Mouse (Mus musculus) heart, postnatal 0 days (tissue): ENCODE measurements at regions not wholly inside any gene's neighbourhood (a gene's known extent, or its start where the extent isn't known, plus 50 kb on each side); places are given as distances from the start of the nearest gene placed in this dataset.

Source experiments
- ATAC-seq: fragments of 200-750 bp; cut with Nextera tagmentation; 2 replicates; pipeline ENCODE4 v1.8.0; 2017; ENCODE audit warnings: low read depth, moderate number of reproducible peaks, moderate library complexity; ENCODE audit not compliant: insufficient read depth
- DNase-seq: peaks from one replicate; pipeline ENCODE4 v3.0.0-alpha.2; 2016; ENCODE audit warnings: low spot score
- H3K27ac ChIP-seq: fragments of 300-500 bp; sonication (generic); 2 replicates; pipeline ENCODE4 v1.5.1; 2014; ENCODE audit warnings: low read depth, mild to moderate bottlenecking
- H3K27me3 ChIP-seq: fragments of 300-500 bp; sonication (generic); 2 replicates; pipeline ENCODE4 v1.6.1; 2014; ENCODE audit warnings: low read length, mixed read lengths; ENCODE audit not compliant: control insufficient read depth, insufficient read depth
- H3K36me3 ChIP-seq: fragments of 300-500 bp; sonication (generic); replicated peaks from 2 replicates; pipeline ENCODE4 v1.6.1; 2014; ENCODE audit warnings: low read length, mixed read lengths; ENCODE audit not compliant: control insufficient read depth, insufficient read depth
- H3K4me1 ChIP-seq: fragments of 300-500 bp; sonication (generic); 2 replicates; pipeline ENCODE4 v1.6.1; 2014; ENCODE audit warnings: antibody characterized with exemption; ENCODE audit not compliant: control insufficient read depth, insufficient read depth
- H3K4me2 ChIP-seq: fragments of 300-500 bp; sonication (generic); 2 replicates; pipeline ENCODE4 v1.6.1; 2014; ENCODE audit warnings: low read depth, mild to moderate bottlenecking, low read length, moderate library complexity
- H3K4me3 ChIP-seq: fragments of 300-500 bp; sonication (generic); 2 replicates; pipeline ENCODE4 v1.5.1; 2014; ENCODE audit warnings: low read depth, low read length
- H3K9ac ChIP-seq: fragments of 300-500 bp; sonication (generic); replicated peaks from 2 replicates; pipeline ENCODE4 v1.6.1; 2014; ENCODE audit warnings: low read depth, low read length, mixed read lengths
- H3K9me3 ChIP-seq: fragments of 300-500 bp; sonication (generic); replicated peaks from 2 replicates; pipeline ENCODE4 v1.6.1; 2016; ENCODE audit warnings: low read length; ENCODE audit not compliant: control insufficient read depth
- CTCF ChIP-seq: IDR thresholded peaks from 2 replicates; pipeline ENCODE4 v1.5.1; 2016; ENCODE audit warnings: antibody characterized with exemption, control low read depth, low read depth
- EP300 ChIP-seq: IDR thresholded peaks from 2 replicates; pipeline ENCODE4 v1.6.1; 2016; ENCODE audit warnings: antibody characterized with exemption, low read depth
- WGBS: fragments of 180-500 bp; shearing (Covaris S2); extraction: QIAGEN DNeasy Blood & Tissue Kit; methylation state at CpG from one replicate; pipeline ENCODE4 v1.1.7; 2014; 5-methylcytosine and 5-hydroxymethylcytosine counted together

GRCm38 (mm10) chr12:110002717-110003116 is 276.2 kb upstream of the Dio3 start:
- 94% methylated on average over 2 of the region's 2 CpGs for WGBS
- ATAC-seq (no peak), DNase-seq (no peak)
- Histone ChIP-seq H3K9ac (no peak overlapping the region), H3K4me2 (no peak overlapping the region), H3K36me3 (no peaks in the 10 kb centered on the region), H3K27me3 (no peaks in the 10 kb centered on the region), H3K4me3 (no peak overlapping the region), H3K4me1 (no peaks in the 10 kb centered on the region), H3K9me3 (no peaks in the 10 kb centered on the region), H3K27ac (no peak overlapping the region)
- no peak for TF ChIP-seq EP300

- Histone ChIP-seq H3K9ac (no peak overlapping the region), H3K4me1 (no peaks in the 10 kb centered on the region), H3K36me3 (no peaks in the 10 kb centered on the region), H3K9me3 (no peaks in the 10 kb centered on the region), H3K27ac (no peak overlapping the region), H3K4me3 (no peak overlapping the region), H3K27me3 (no peaks in the 10 kb centered on the region), H3K4me2 (no peak overlapping the region)
- DNase-seq (no peak), ATAC-seq (no peak)
- 41% methylated on average over 4 of the region's 4 CpGs for WGBS
- TF ChIP-seq EP300 (no peak), CTCF (no peak)
These were observed 269.7 kb upstream of the Dio3 start for GRCm38 (mm10) chr12:110009136-110009535.

- Histone ChIP-seq H3K4me3 (no peak overlapping the region), H3K4me1 (no peaks in the 10 kb centered on the region), H3K36me3 (no peaks in the 10 kb centered on the region), H3K9ac (no peak overlapping the region), H3K27me3 (no peaks in the 10 kb centered on the region), H3K9me3 (no peaks in the 10 kb centered on the region), H3K27ac (no peak overlapping the region), H3K4me2 (no peak overlapping the region)
- TF ChIP-seq CTCF (no peak), EP300 (no peak)
- 52% methylated on average over 19 of the region's 19 CpGs for WGBS
- DNase-seq = no peak
- no peak for ATAC-seq
These were observed 258.1 kb upstream of the Dio3 start for GRCm38 (mm10) chr12:110020541-110021470.

- no peak for DNase-seq
- 73% methylated on average over 12 of the region's 12 CpGs for WGBS
- no peaks in the 10 kb centered on the region for H3K4me1 ChIP-seq
- H3K4me3 ChIP-seq = no peak overlapping the region
- H3K36me3 ChIP-seq = no peaks in the 10 kb centered on the region
- no peak for TF ChIP-seq CTCF
- no peak for TF ChIP-seq EP300
- no peaks in the 10 kb centered on the region for H3K27me3 ChIP-seq
- H3K9ac ChIP-seq = no peak overlapping the region
- no peak for ATAC-seq
- no peak overlapping the region for H3K4me2 ChIP-seq
- no peaks in the 10 kb centered on the region for H3K9me3 ChIP-seq
- H3K27ac ChIP-seq = no peak overlapping the region
These were observed 257.2 kb upstream of the Dio3 start for GRCm38 (mm10) chr12:110021690-110022089.

GRCm38 (mm10) chr12:110022631-110023030 is 256.2 kb upstream of the Dio3 start:
- no peak for ATAC-seq
- H3K36me3 ChIP-seq = no peaks in the 10 kb centered on the region

More at GRCm38 (mm10) chr12:110022631-110023030, 256.2 kb upstream of the Dio3 start:
- 55% methylated on average over 6 of the region's 6 CpGs for WGBS
- Histone ChIP-seq H3K4me2 (no peak overlapping the region), H3K4me1 (no peaks in the 10 kb centered on the region), H3K27me3 (no peaks in the 10 kb centered on the region), H3K9ac (no peak overlapping the region), H3K9me3 (no peaks in the 10 kb centered on the region), H3K4me3 (no peak overlapping the region), H3K27ac (no peak overlapping the region)
- DNase-seq = no peak
- no peak for TF ChIP-seq CTCF
